Comparison of ENCODE assay signal across 11 mouse cellular contexts in the genomic region with DNA sequence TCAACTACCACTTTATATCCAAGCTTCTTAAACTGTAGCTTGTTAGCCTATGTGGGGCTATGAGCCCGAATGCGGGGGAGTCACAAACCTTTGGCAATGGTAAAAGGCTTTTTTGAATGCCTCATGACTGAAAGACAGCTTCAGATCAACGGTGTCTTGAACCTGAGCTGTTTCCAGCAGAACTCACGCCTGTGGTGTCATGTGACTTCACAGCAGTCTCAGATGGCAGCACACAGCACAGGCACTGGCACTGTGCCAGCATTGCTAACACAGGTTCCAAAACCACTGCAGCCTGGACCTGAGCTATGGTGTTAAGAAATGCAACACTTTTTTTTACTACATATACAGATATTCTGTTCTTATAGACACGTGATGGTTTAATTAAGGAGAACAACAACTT. TPM values are rescaled to one million over a fixed set of nuclear protein-coding genes. Genes with fewer than 3 reads are reported as not detected.
DNase-seq lines count a peak whose midpoint lies in the region; ATAC-seq and TF ChIP-seq lines count a peak whose summit lies in the region.
"Had no signal": no experiment of that assay in that cellular context is flagged by ENCODE, and none has a peak within 500 bp of the region (broad histone marks: within the 10 kb centered on the region; RNA-seq: fewer than 3 reads in every experiment).

No protein-coding gene starts in this region.

- no peak for TF ChIP-seq CTCF in lung, postnatal 0 days (IDR thresholded peaks at IDR 0.05)
- no peak for TF ChIP-seq CTCF in lung, adult 2 months (IDR thresholded peaks at IDR 0.05; ENCODE audit: insufficient read depth, low read length)

- 49% methylated on average over 5 of the region's 5 CpGs for WGBS in lung, postnatal 0 days
- 53% methylated on average over 5 of the region's 5 CpGs for WGBS in lung, adult 2 months
- WGBS in limb, embryonic 15.5 days: 31% methylated on average over 5 of the region's 5 CpGs

- no peak for ATAC-seq in CD4-positive, CD25-positive, alpha-beta regulatory T cell, adult 4 months
- no peak for ATAC-seq in lung, postnatal 0 days
- ATAC-seq in limb, embryonic 15.5 days (ENCODE audit: insufficient number of reproducible peaks, low FRiP score, low TSS enrichment, low read depth): no peak
- no peak for ATAC-seq in inflammation-experienced regulatory T-cells, adult 6 months

- TF ChIP-seq POLR2A in lung, adult 2 months (IDR thresholded peaks at IDR 0.05; ENCODE audit: borderline replicate concordance, extremely low read depth, low read depth, low read length): no peak

- H3K27me3 ChIP-seq in lung, postnatal 0 days (replicated peaks; ENCODE audit: insufficient read depth, low read length): no peaks in the 10 kb centered on the region
- H3K27me3 ChIP-seq in limb, embryonic 15.5 days: no peaks in the 10 kb centered on the region

- 0 out of 2 replicates have a peak, but pooled peaks cover under 1% of the 10 kb centered on the region for H3K36me3 ChIP-seq in lung, postnatal 0 days (ENCODE audit: insufficient read depth, low read length)
- H3K36me3 ChIP-seq in limb, embryonic 15.5 days: no peaks in the 10 kb centered on the region

- H3K27ac ChIP-seq in lung, postnatal 0 days (ENCODE audit: low read length): no peak overlapping the region
- H3K27ac ChIP-seq in limb, embryonic 15.5 days: peak overlapping the region; percentile 40; the same call in 1 of the 2 replicates
- H3K27ac ChIP-seq: liver, embryonic 14.5 days had no signal

- no peak overlapping the region for H3K9ac ChIP-seq in lung, postnatal 0 days (replicated peaks; ENCODE audit: low read depth)
- H3K9ac ChIP-seq in limb, embryonic 15.5 days: no peak overlapping the region
- H3K9ac ChIP-seq: liver, embryonic 14.5 days had no signal

- H3K4me2 ChIP-seq in lung, postnatal 0 days (replicated peaks; ENCODE audit: low read depth, low read length): no peak overlapping the region
- H3K4me2 ChIP-seq in limb, embryonic 15.5 days: no peak overlapping the region

- peak; percentile 28 for DNase-seq in CD4-positive, CD25-positive, alpha-beta regulatory T cell, adult 2 months (ENCODE audit: low read depth, low spot score)
- DNase-seq in lung, postnatal 0 days (ENCODE audit: low spot score): peak; percentile 56
- DNase-seq in lung, adult 2 months: no peak
- peak; percentile 30 for DNase-seq in forelimb bud, embryonic 11.5 days (ENCODE audit: low read depth, low spot score)
- no peak for DNase-seq in T-cell, adult 2 months (ENCODE audit: low spot score)
- DNase-seq: gastrocnemius, postnatal 36 days; right cerebral cortex, postnatal 14 days had no signal

- H3K4me1 ChIP-seq in lung, postnatal 0 days (ENCODE audit: insufficient read depth, low read depth, low read length): no peaks in the 10 kb centered on the region
- no peaks in the 10 kb centered on the region; the same call in 1 of the 2 replicates for H3K4me1 ChIP-seq in lung, adult 2 months (ENCODE audit: control insufficient read depth, insufficient read depth, low read length)
- H3K4me1 ChIP-seq in limb, embryonic 15.5 days: peaks cover 14% of the 10 kb centered on the region

- no peaks in the 10 kb centered on the region for H3K9me3 ChIP-seq in lung, postnatal 0 days (ENCODE audit: low read length)
- H3K9me3 ChIP-seq in limb, embryonic 15.5 days: no peaks in the 10 kb centered on the region

- no peak overlapping the region for H3K4me3 ChIP-seq in lung, postnatal 0 days (ENCODE audit: low read depth, low read length)
- no peak overlapping the region for H3K4me3 ChIP-seq in lung, adult 2 months (replicated peaks; ENCODE audit: extremely low read depth, low read depth, low read length)
- no peak overlapping the region for H3K4me3 ChIP-seq in limb, embryonic 15.5 days

- no peak for TF ChIP-seq EP300 in lung, postnatal 0 days (IDR thresholded peaks at IDR 0.05)

RNA-seq across cellular contexts. Expression of a gene that starts 44.7 kb away (rescaled TPM):
- not detected for polyA plus RNA-seq in CD4-positive, CD25-positive, alpha-beta regulatory T cell, adult 4 months (2017; shearing (Covaris generic))
- not detected in 2 replicates for polyA plus RNA-seq in lung, postnatal 0 days (2015; fragmentation: Nextera tagmentation; extraction: Ambion mirVana)
- not detected in 2 replicates for polyA plus RNA-seq in lung, adult 2 months (2012; rRNA removed)
- polyA plus RNA-seq in limb, embryonic 15.5 days (2015; fragmentation: Nextera tagmentation; extraction: Ambion mirVana): not detected in 2 replicates
- polyA plus RNA-seq in inflammation-experienced regulatory T-cells, adult 6 months (2017; shearing (Covaris generic)): not detected
- polyA plus RNA-seq: liver, embryonic 14.5 days had no signal

Comparison
In these comparisons a context has a peak if more than half of its experiments do, and no peak if none do; other contexts are left out.
1. DNase-seq: peak in CD4-positive, CD25-positive, alpha-beta regulatory T cell, adult 2 months (single experiment), lung, postnatal 0 days (single experiment) and forelimb bud, embryonic 11.5 days (single experiment); none in lung, adult 2 months (single experiment) and T-cell, adult 2 months (single experiment).